Mouse (Mus musculus) lung, adult 2 months (tissue): ENCODE results near the gene Capn15. TPM values are rescaled to one million over a fixed set of nuclear protein-coding genes. Genes with fewer than 3 reads are reported as not detected.

Source experiments
- DNase-seq: peaks from one replicate; pipeline ENCODE4 v3.0.0; 2022
- H3K4me1 ChIP-seq: fragments of 200-500 bp; 2 replicates; pipeline ENCODE4 v1.6.1; 2011; ENCODE audit warnings: low read length; ENCODE audit not compliant: control insufficient read depth, insufficient read depth
- H3K4me3 ChIP-seq: fragments of 200-500 bp; replicated peaks from 2 replicates; pipeline ENCODE3; 2011; ENCODE audit warnings: low read depth, mild to moderate bottlenecking, control low read depth, low read length; ENCODE audit errors: extremely low read depth
- CTCF ChIP-seq: fragments of 200-500 bp; IDR thresholded peaks from 2 replicates; pipeline ENCODE4 v1.5.1; 2011; ENCODE audit warnings: mild to moderate bottlenecking, low read length, control low read depth; ENCODE audit not compliant: insufficient read depth
- POLR2A ChIP-seq: fragments of 200-500 bp; IDR thresholded peaks from 2 replicates; pipeline ENCODE4 v1.6.1; 2011; ENCODE audit warnings: low read depth, mild to moderate bottlenecking, control low read depth, low read length, borderline replicate concordance; ENCODE audit errors: extremely low read depth
- WGBS: fragments of 180-500 bp; shearing (Covaris S2); methylation state at CpG from one replicate; pipeline ENCODE4 v1.1.7; 2018; 5-methylcytosine and 5-hydroxymethylcytosine counted together
- polyA plus RNA-seq: library from polyadenylated mRNA; depleted of rRNA; stranded (reverse); fragments of >200 nt; gene quantifications from 2 replicates; pipeline ENCODE4 v1.2.3, GENCODE M21; 2012

The Capn15 gene
- polyA plus RNA-seq, 1 experiment: 49.7 TPM

DNA sequence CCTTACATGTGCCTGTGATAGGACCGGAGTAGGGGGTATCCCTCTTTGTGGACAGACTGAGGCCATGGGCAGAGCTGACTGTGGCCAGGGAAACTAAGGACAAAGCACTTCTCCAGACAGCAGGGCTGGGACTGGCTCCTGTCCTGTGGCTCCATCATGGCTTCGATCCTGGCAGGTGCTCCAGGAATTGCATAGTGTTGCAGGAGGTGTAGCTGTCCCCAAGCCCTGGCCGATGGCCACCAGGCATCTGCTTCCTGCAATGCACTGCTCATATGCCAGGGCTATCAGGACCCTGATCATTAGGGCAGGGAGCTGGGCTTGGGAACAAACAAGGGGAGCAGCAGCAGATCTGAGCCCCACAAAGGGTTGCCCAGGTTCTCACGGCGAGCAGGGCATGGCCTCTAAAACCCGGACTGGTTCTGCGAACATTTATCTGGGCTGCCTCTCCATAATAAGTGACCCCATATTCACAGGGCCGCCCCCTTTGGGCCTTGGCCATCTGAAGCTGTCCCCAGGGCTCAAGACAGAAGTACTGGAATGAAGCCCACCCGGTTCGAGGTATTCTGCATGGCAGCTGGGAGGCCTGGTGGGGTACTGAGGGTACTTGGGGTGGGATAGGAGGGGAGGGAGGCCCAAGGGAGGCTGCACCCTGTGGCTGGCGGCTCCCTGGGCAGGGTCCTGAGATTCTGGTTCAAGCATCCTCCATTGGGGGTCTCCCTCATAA, 26.7 kb downstream of the Capn15 start:
- Histone ChIP-seq H3K4me3 (no peak overlapping the region), H3K4me1 (no peaks in the 10 kb centered on the region)
- TF ChIP-seq POLR2A (no peak), CTCF (no peak)
- DNase-seq: no peak
- WGBS: 94% methylated on average over 11 of the region's 11 CpGs

GRCm38 (mm10) chr17:25957586-25958051, 28.0 kb downstream of the Capn15 start:
- no peaks in the 10 kb centered on the region for H3K4me1 ChIP-seq
- no peak for DNase-seq
- no peak for TF ChIP-seq POLR2A
- no peak for TF ChIP-seq CTCF
- no peak overlapping the region for H3K4me3 ChIP-seq
- WGBS: 87% methylated on average over 14 of the region's 14 CpGs

GRCm38 (mm10) chr17:25956631-25957030, 29.0 kb downstream of the Capn15 start:
- TF ChIP-seq POLR2A (no peak), CTCF (no peak)
- DNase-seq: no peak
- Histone ChIP-seq H3K4me1 (no peaks in the 10 kb centered on the region), H3K4me3 (no peak overlapping the region)
- WGBS: 86% methylated on average over 7 of the region's 7 CpGs

- no peak for DNase-seq
- WGBS: 72% methylated on average over 7 of the region's 7 CpGs
- no peak overlapping the region for H3K4me3 ChIP-seq
- no peak for TF ChIP-seq CTCF
- no peak for TF ChIP-seq POLR2A
- no peaks in the 10 kb centered on the region for H3K4me1 ChIP-seq
Observed at GRCm38 (mm10) chr17:25956201-25956600, 29.4 kb downstream of the Capn15 start.

GRCm38 (mm10) chr17:25955736-25956135, 29.9 kb downstream of the Capn15 start:
- DNase-seq: no peak
- Histone ChIP-seq H3K4me1 (no peaks in the 10 kb centered on the region), H3K4me3 (no peak overlapping the region)
- 43% methylated on average over 3 of the region's 3 CpGs for WGBS
- no peak for TF ChIP-seq CTCF
- TF ChIP-seq POLR2A: no peak

- H3K4me3 ChIP-seq: no peak overlapping the region
- TF ChIP-seq POLR2A: no peak
- WGBS: 80% methylated on average over 1 of the region's 2 CpGs
- no peak for DNase-seq
- no peaks in the 10 kb centered on the region for H3K4me1 ChIP-seq
Observed at GRCm38 (mm10) chr17:25954671-25955070, 30.9 kb downstream of the Capn15 start.

DNA sequence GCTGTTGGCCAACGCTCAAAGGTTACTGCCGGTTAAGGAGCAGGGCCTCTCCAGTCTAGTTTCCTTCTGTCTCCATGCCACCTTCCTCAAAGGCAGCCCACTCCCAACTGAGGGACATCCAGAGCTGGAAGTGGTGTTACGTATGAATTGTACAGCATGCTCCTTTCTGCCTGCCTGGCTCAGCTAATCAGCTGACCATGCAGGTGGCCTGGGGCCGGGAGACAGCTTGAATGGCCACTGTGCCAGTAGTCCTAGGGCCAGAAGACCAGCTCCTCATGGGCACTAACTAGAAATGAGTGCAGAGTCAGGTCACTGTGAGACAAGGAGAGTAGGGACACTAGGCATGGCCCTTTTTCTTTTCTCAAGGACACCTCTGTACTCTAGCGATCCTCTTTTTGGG, 32.4 kb downstream of the Capn15 start:
- TF ChIP-seq POLR2A: no peak
- no peak for TF ChIP-seq CTCF
- H3K4me1 ChIP-seq: no peaks in the 10 kb centered on the region
- no peak overlapping the region for H3K4me3 ChIP-seq
- no peak for DNase-seq
- 81% methylated on average over 5 of the region's 5 CpGs for WGBS

- no peak within 1 kb of the TSS for H3K4me3 ChIP-seq
- WGBS: 2% methylated on average over 57 of the region's 58 CpGs
- no peaks in the 10 kb centered on the region for H3K4me1 ChIP-seq
- TF ChIP-seq POLR2A (no peak), CTCF (no peak)
- DNase-seq: no peak
Observed at GRCm38 (mm10) chr17:25951803-25952623, 33.6 kb downstream of the Capn15 start, which contains the start of gene A930017K11Rik. TSS of gene A930017K11Rik (minus strand) at chr17:25952565.

GRCm38 (mm10) chr17:25951225-25951802, 34.3 kb downstream of the Capn15 start:
- under 1% methylated on average over 33 of the region's 33 CpGs for WGBS
- DNase-seq: no peak
- H3K4me1 ChIP-seq: no peaks in the 10 kb centered on the region
- no peak overlapping the region for H3K4me3 ChIP-seq
- TF ChIP-seq CTCF: no peak
- TF ChIP-seq POLR2A: no peak

DNA sequence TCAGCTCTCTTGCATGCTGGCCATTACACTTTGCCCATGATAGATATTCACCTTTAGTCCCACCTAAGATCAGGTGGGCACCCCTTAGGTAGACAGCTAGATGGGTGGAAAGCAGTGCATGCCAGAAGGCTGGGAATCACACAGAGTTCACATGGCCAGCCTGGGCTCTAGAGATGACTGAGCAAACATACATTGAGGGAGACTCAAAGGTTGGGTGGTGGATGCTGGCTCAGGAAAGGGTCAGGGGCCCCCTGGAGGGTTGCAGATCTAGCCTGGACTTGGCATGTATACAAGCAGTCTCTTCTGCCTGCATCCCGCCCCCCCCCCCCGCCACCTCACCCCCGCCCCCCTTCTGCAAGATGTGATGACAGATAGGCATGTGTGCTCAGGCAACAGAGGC, 34.9 kb downstream of the Capn15 start:
- no peak for TF ChIP-seq CTCF
- TF ChIP-seq POLR2A: no peak
- Histone ChIP-seq H3K4me1 (no peaks in the 10 kb centered on the region), H3K4me3 (no peak overlapping the region)
- DNase-seq: no peak
- WGBS: 7% methylated on average over 3 of the region's 3 CpGs
